Mouse (Mus musculus): ENCODE measurements around the gene Gm3646. TPM values are rescaled to one million over a fixed set of nuclear protein-coding genes. Genes with fewer than 3 reads are reported as not detected.
A peak's percentile ranks its signal among the peaks of the same experiment; 100 is the strongest.

The Gm3646 gene
- polyA plus RNA-seq (2011; ENCODE audit: insufficient read length, low read depth, missing spikeins), result not detected in 2 replicates

- Histone ChIP-seq H3K4me3 (ENCODE audit: insufficient read depth, low read length) (no peak within 1 kb of the TSS), H3K27ac (ENCODE audit: insufficient read depth, low read length) (no peak within 1 kb of the TSS), H3K4me1 (ENCODE audit: control insufficient read depth, insufficient read depth, low read length) (no peaks in the 10 kb centered on the region)
- no peak for TF ChIP-seq CTCF (IDR thresholded peaks at IDR 0.05; ENCODE audit: borderline replicate concordance, insufficient read depth, low read length)
- no peak for TF ChIP-seq POLR2A (IDR thresholded peaks at IDR 0.05; ENCODE audit: low read depth, low read length)
These were observed at the start of gene Gm3646 for GRCm38 (mm10) chr1:39805243-39805979. Gm3646 (minus strand) TSS chr1:39805332.

- Histone ChIP-seq H3K27ac (ENCODE audit: insufficient read depth, low read length) (no peak overlapping the region), H3K4me3 (ENCODE audit: insufficient read depth, low read length) (no peak overlapping the region), H3K4me1 (ENCODE audit: control insufficient read depth, insufficient read depth, low read length) (no peaks in the 10 kb centered on the region)
- TF ChIP-seq POLR2A (IDR thresholded peaks at IDR 0.05; ENCODE audit: low read depth, low read length) (no peak), CTCF (IDR thresholded peaks at IDR 0.05; ENCODE audit: borderline replicate concordance, insufficient read depth, low read length) (no peak)
These were observed 41.9 kb upstream of the Gm3646 start for GRCm38 (mm10) chr1:39847066-39847465.

GRCm38 (mm10) chr1:39846031-39846550 is 41.0 kb upstream of the Gm3646 start:
- no peaks in the 10 kb centered on the region for H3K4me1 ChIP-seq (ENCODE audit: control insufficient read depth, insufficient read depth, low read length)
- TF ChIP-seq CTCF (IDR thresholded peaks at IDR 0.05; ENCODE audit: borderline replicate concordance, insufficient read depth, low read length), result no peak
- TF ChIP-seq POLR2A (IDR thresholded peaks at IDR 0.05; ENCODE audit: low read depth, low read length), result no peak
- peak overlapping the region; percentile 15; the same call in 1 of the 2 replicates for H3K27ac ChIP-seq (ENCODE audit: insufficient read depth, low read length)
- H3K4me3 ChIP-seq (ENCODE audit: insufficient read depth, low read length), result no peak overlapping the region

DNA sequence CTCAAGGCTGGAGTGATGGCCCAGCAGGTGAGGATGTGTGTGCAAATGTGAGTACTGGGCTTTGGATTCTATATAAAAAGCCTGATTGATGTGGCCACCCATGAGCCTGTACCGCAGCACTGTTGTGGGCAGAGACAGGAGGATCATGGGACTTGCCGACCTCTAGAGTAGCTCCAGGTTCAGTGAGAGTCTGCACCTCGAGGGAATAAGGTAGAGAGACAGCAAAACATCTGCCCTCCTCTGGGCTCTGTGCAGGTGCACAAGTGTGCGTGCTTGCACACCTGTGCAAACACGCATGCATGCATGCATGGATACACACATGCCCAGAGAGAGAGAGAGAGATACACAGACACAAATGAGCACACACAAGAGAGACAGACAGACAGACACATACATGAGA is 38.2 kb upstream of the Gm3646 start:
- TF ChIP-seq CTCF (IDR thresholded peaks at IDR 0.05; ENCODE audit: borderline replicate concordance, insufficient read depth, low read length) (no peak), POLR2A (IDR thresholded peaks at IDR 0.05; ENCODE audit: low read depth, low read length) (no peak)
- Histone ChIP-seq H3K4me3 (ENCODE audit: insufficient read depth, low read length) (no peak overlapping the region), H3K4me1 (ENCODE audit: control insufficient read depth, insufficient read depth, low read length) (no peaks in the 10 kb centered on the region), H3K27ac (ENCODE audit: insufficient read depth, low read length) (no peak overlapping the region)

DNA sequence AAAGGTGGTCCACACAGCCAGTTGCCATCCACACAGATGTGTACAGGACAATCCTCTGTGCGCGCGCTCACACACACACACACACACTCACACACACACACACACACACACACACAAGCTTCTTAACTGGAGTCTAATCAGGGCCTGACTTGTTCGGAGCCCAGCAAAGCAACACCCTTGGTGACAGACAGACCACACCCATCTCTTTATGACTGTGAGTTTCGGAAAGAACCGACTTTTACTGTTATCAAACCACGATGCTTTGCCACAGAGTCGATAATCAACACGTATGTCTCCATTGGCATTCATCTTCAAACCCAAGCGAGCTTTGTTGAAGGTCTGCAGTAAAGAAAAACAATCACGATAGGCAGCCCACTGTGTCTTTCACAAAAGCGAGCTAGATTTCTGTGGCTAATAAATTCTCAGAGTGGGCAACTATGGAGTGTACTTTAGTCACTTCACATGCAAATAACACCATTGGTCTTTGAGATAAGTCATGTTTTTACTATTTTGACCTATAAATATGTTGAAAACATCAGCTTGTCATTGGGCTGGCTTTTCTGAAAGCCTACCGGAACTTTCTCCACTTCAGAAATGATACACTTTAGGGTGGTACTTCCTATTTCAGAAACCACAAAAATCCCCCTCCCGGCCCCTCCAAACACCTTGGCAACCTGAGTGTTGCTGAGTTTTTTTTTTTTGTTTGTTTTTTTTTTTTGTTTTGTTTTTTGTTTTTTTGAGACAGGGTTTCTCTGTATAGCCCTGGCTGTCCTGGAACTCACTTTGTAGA is 37.3 kb upstream of the Gm3646 start:
- TF ChIP-seq CTCF (IDR thresholded peaks at IDR 0.05; ENCODE audit: borderline replicate concordance, insufficient read depth, low read length) (no peak), POLR2A (IDR thresholded peaks at IDR 0.05; ENCODE audit: low read depth, low read length) (no peak)
- Histone ChIP-seq H3K27ac (ENCODE audit: insufficient read depth, low read length) (no peak overlapping the region), H3K4me3 (ENCODE audit: insufficient read depth, low read length) (no peak overlapping the region), H3K4me1 (ENCODE audit: control insufficient read depth, insufficient read depth, low read length) (no peaks in the 10 kb centered on the region)

GRCm38 (mm10) chr1:39840856-39841255 is 35.7 kb upstream of the Gm3646 start:
- Histone ChIP-seq H3K4me3 (ENCODE audit: insufficient read depth, low read length) (no peak overlapping the region), H3K4me1 (ENCODE audit: control insufficient read depth, insufficient read depth, low read length) (no peaks in the 10 kb centered on the region), H3K27ac (ENCODE audit: insufficient read depth, low read length) (no peak overlapping the region)
- TF ChIP-seq POLR2A (IDR thresholded peaks at IDR 0.05; ENCODE audit: low read depth, low read length) (no peak), CTCF (IDR thresholded peaks at IDR 0.05; ENCODE audit: borderline replicate concordance, insufficient read depth, low read length) (no peak)

- no peak overlapping the region for H3K4me3 ChIP-seq (ENCODE audit: insufficient read depth, low read length)
- no peaks in the 10 kb centered on the region for H3K4me1 ChIP-seq (ENCODE audit: control insufficient read depth, insufficient read depth, low read length)
- no peak overlapping the region for H3K27ac ChIP-seq (ENCODE audit: insufficient read depth, low read length)
- TF ChIP-seq CTCF (IDR thresholded peaks at IDR 0.05; ENCODE audit: borderline replicate concordance, insufficient read depth, low read length), result no peak
These were observed 34.7 kb upstream of the Gm3646 start for GRCm38 (mm10) chr1:39839838-39840237.

GRCm38 (mm10) chr1:39839217-39839616 is 34.1 kb upstream of the Gm3646 start:
- no peak for TF ChIP-seq POLR2A (IDR thresholded peaks at IDR 0.05; ENCODE audit: low read depth, low read length)
- TF ChIP-seq CTCF (IDR thresholded peaks at IDR 0.05; ENCODE audit: borderline replicate concordance, insufficient read depth, low read length), result no peak
- no peak overlapping the region for H3K27ac ChIP-seq (ENCODE audit: insufficient read depth, low read length)
- H3K4me3 ChIP-seq (ENCODE audit: insufficient read depth, low read length), result no peak overlapping the region
- no peaks in the 10 kb centered on the region for H3K4me1 ChIP-seq (ENCODE audit: control insufficient read depth, insufficient read depth, low read length)

DNA sequence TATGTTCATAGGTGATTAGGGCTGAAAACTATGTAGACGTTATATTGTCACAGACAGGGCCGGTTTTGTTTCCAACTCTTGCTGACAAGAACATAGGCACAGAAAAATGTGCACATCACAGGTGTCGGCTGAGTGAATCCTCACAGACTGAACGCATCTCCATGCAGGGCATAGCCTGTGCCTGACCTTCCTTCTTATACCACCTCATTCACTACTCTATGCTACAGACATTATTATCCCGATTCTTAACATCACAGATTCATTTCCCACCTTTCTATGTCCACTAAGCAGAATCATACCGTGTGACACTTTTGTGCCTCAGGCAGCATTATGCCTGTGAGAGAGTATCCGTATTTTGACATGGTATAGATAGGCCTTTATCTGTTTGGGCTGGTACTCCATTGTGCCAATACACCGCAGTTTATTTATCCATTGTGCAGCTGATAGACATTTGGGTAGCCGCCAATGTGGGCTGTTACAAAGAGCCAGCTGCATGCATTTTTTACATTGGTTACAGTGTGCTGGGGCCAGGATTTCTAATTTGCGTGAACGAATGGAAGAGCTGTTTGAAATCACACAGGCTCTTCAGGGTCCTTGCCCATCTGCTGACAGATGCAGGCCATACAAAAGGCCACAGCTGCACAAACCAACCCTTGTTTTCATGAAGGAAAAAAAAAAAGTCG is 33.5 kb upstream of the Gm3646 start:
- H3K4me1 ChIP-seq (ENCODE audit: control insufficient read depth, insufficient read depth, low read length), result no peaks in the 10 kb centered on the region
- H3K4me3 ChIP-seq (ENCODE audit: insufficient read depth, low read length), result no peak overlapping the region
- H3K27ac ChIP-seq (ENCODE audit: insufficient read depth, low read length), result no peak overlapping the region
- TF ChIP-seq POLR2A (IDR thresholded peaks at IDR 0.05; ENCODE audit: low read depth, low read length) (no peak), CTCF (IDR thresholded peaks at IDR 0.05; ENCODE audit: borderline replicate concordance, insufficient read depth, low read length) (no peak)
